17 mouse cellular contexts compared by ENCODE assay signal in the genomic region with DNA sequence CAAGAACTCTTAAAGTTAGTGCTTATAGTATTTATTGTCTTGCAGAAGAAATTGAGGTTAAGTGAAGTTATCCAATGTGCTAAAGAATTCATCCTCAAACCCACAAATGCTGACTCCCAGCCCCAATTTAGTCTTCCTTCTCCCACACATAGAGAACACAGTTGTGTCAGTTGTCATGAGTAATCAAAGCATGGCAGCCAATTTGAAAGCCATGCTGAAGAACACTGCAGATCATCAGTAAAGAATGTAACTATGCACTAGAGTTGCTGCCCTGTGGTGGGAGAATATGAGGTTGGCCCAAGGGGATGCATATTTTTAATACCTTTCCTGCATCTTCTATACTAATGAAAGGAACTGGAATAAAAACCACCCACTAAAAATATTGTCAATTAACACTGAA.
"Had no signal": no experiment of that assay in that cellular context is flagged by ENCODE, and none has a peak within 500 bp of the region (broad histone marks: within the 10 kb centered on the region; RNA-seq: fewer than 3 reads in every experiment).

No protein-coding gene starts in this region.

- ATAC-seq: hindbrain, postnatal 0 days; intestine, embryonic 16.5 days; liver, embryonic 12.5 days had no signal

- DNase-seq: gastrocnemius, adult 2 months; gastrocnemius, postnatal 10 days; gastrocnemius, postnatal 36 days; heart, adult 18-20 months; heart, postnatal 14 days; heart, postnatal 36 days; kidney, adult 11 months; kidney, adult 2 months; kidney, adult 9 months; kidney, postnatal 14 days; kidney, postnatal 36 days; layer of hippocampus, adult 9-11 months; layer of hippocampus, postnatal 36 days; left cerebral cortex, postnatal 4 days had no signal
